Mouse (Mus musculus) right cerebral cortex, postnatal 4 days (tissue): ENCODE measurements around the gene Ahcyl2.
"Not testable (repeated sequence)": the region's sequence is repeated elsewhere in the genome, so short reads cannot be mapped to it uniquely, and the experiment has no call there.

Experiments
- DNase-seq: peaks from one replicate; pipeline ENCODE4 v3.0.0-alpha.2; 2022

Ahcyl2 gene

GRCm38 (mm10) chr6:29772236-29772635 lies 4.4 kb downstream of the Ahcyl2 start:
- DNase-seq: no peak

- no peak for DNase-seq
These were observed 6.3 kb downstream of the Ahcyl2 start for GRCm38 (mm10) chr6:29774161-29774560.

- DNase-seq: no peak
These were observed 7.8 kb downstream of the Ahcyl2 start for GRCm38 (mm10) chr6:29775609-29776008.

GRCm38 (mm10) chr6:29776542-29777237 lies 8.9 kb downstream of the Ahcyl2 start:
- no peak for DNase-seq

GRCm38 (mm10) chr6:29777238-29777555 lies 9.4 kb downstream of the Ahcyl2 start:
- DNase-seq: no peak

GRCm38 (mm10) chr6:29780082-29780481 lies 12.3 kb downstream of the Ahcyl2 start:
- DNase-seq: no peak

- DNase-seq: no peak
These were observed 12.8 kb downstream of the Ahcyl2 start for GRCm38 (mm10) chr6:29780571-29780970.

- no peak for DNase-seq
These were observed 14.4 kb downstream of the Ahcyl2 start for GRCm38 (mm10) chr6:29782239-29782638.

GRCm38 (mm10) chr6:29783960-29784359 lies 16.1 kb downstream of the Ahcyl2 start:
- DNase-seq: no peak

GRCm38 (mm10) chr6:29784413-29785021 lies 16.7 kb downstream of the Ahcyl2 start:
- no peak for DNase-seq

GRCm38 (mm10) chr6:29785759-29786158 lies 17.9 kb downstream of the Ahcyl2 start:
- DNase-seq: no peak

GRCm38 (mm10) chr6:29788779-29789350 lies 21.1 kb downstream of the Ahcyl2 start:
- no peak for DNase-seq

GRCm38 (mm10) chr6:29790014-29790698 lies 22.3 kb downstream of the Ahcyl2 start:
- no peak for DNase-seq

GRCm38 (mm10) chr6:29793520-29793919 lies 25.7 kb downstream of the Ahcyl2 start:
- DNase-seq: no peak

GRCm38 (mm10) chr6:29794582-29794981 lies 26.8 kb downstream of the Ahcyl2 start:
- DNase-seq: no peak

GRCm38 (mm10) chr6:29802979-29803378 lies 35.2 kb downstream of the Ahcyl2 start:
- DNase-seq: no peak

- no peak for DNase-seq
These were observed 36.2 kb downstream of the Ahcyl2 start for GRCm38 (mm10) chr6:29804006-29804405.

GRCm38 (mm10) chr6:29805381-29805780 lies 37.6 kb downstream of the Ahcyl2 start:
- no peak for DNase-seq

GRCm38 (mm10) chr6:29812076-29812475 lies 44.3 kb downstream of the Ahcyl2 start:
- DNase-seq: no peak

GRCm38 (mm10) chr6:29812651-29813050 lies 44.8 kb downstream of the Ahcyl2 start:
- no peak for DNase-seq

- no peak for DNase-seq
These were observed 46.8 kb downstream of the Ahcyl2 start for GRCm38 (mm10) chr6:29814616-29815015.

- DNase-seq: no peak
These were observed 47.2 kb downstream of the Ahcyl2 start for GRCm38 (mm10) chr6:29815060-29815459.

- DNase-seq: no peak
These were observed 47.8 kb downstream of the Ahcyl2 start for GRCm38 (mm10) chr6:29815634-29816033.

- not testable (repeated sequence) for DNase-seq
These were observed 48.6 kb downstream of the Ahcyl2 start for GRCm38 (mm10) chr6:29816371-29816770.
